Mouse (Mus musculus): ENCODE data around the gene Tfap4. TPM values are rescaled to one million over a fixed set of nuclear protein-coding genes. Genes with fewer than 3 reads are reported as not detected.
A peak's percentile ranks its signal among the peaks of the same experiment; 100 is the strongest.

Tfap4 gene
- polyA plus RNA-seq, 1 experiment from 2014 or later, result 13.2 TPM

- WGBS, result under 1% methylated on average over 43 of the region's 43 CpGs
- Histone ChIP-seq H3K4me3 (replicated peaks; ENCODE audit: low read length) (peak overlapping the region; percentile 70), H3K9ac (replicated peaks; ENCODE audit: low read depth, low read length) (peak overlapping the region; percentile 76), H3K4me1 (replicated peaks; ENCODE audit: control insufficient read depth, insufficient read depth, low read length) (peaks cover 20% of the 10 kb centered on the region), H3K9me3 (ENCODE audit: control insufficient read depth, low read length) (no peaks in the 10 kb centered on the region), H3K4me2 (ENCODE audit: low read length) (peak overlapping the region; percentile 90), H3K27me3 (replicated peaks; ENCODE audit: control insufficient read depth, insufficient read depth, low read length) (no peaks in the 10 kb centered on the region), H3K36me3 (ENCODE audit: control insufficient read depth, insufficient read depth) (no peaks in the 10 kb centered on the region), H3K27ac (ENCODE audit: low read length) (peak overlapping the region; percentile 93)
- peak; percentile 44 for ATAC-seq
These were observed 548 bp downstream of the Tfap4 start for GRCm38 (mm10) chr16:4558980-4559631.

GRCm38 (mm10) chr16:4558384-4558979, 1.2 kb downstream of the Tfap4 start:
- Histone ChIP-seq H3K9ac (replicated peaks; ENCODE audit: low read depth, low read length) (peak overlapping the region; percentile 76), H3K4me1 (replicated peaks; ENCODE audit: control insufficient read depth, insufficient read depth, low read length) (peaks cover 20% of the 10 kb centered on the region), H3K4me2 (ENCODE audit: low read length) (peak overlapping the region; percentile 90), H3K27me3 (replicated peaks; ENCODE audit: control insufficient read depth, insufficient read depth, low read length) (no peaks in the 10 kb centered on the region), H3K27ac (ENCODE audit: low read length) (peak overlapping the region; percentile 93), H3K4me3 (replicated peaks; ENCODE audit: low read length) (peak overlapping the region; percentile 70), H3K36me3 (ENCODE audit: control insufficient read depth, insufficient read depth) (no peaks in the 10 kb centered on the region), H3K9me3 (ENCODE audit: control insufficient read depth, low read length) (no peaks in the 10 kb centered on the region)
- ATAC-seq, result peak; percentile 95
- under 1% methylated on average over 38 of the region's 38 CpGs for WGBS

- Histone ChIP-seq H3K27ac (ENCODE audit: low read length) (peak overlapping the region; percentile 93), H3K27me3 (replicated peaks; ENCODE audit: control insufficient read depth, insufficient read depth, low read length) (no peaks in the 10 kb centered on the region), H3K4me1 (replicated peaks; ENCODE audit: control insufficient read depth, insufficient read depth, low read length) (peaks cover 20% of the 10 kb centered on the region), H3K4me2 (ENCODE audit: low read length) (peak overlapping the region; percentile 90), H3K4me3 (replicated peaks; ENCODE audit: low read length) (peak overlapping the region; percentile 70), H3K36me3 (ENCODE audit: control insufficient read depth, insufficient read depth) (no peaks in the 10 kb centered on the region), H3K9ac (replicated peaks; ENCODE audit: low read depth, low read length) (peak overlapping the region; percentile 76), H3K9me3 (ENCODE audit: control insufficient read depth, low read length) (no peaks in the 10 kb centered on the region)
- WGBS, result 0% methylated on average over 19 of the region's 19 CpGs
- ATAC-seq, result peak; percentile 62
These were observed 1.7 kb downstream of the Tfap4 start for GRCm38 (mm10) chr16:4557949-4558348.

GRCm38 (mm10) chr16:4557085-4557484, 2.6 kb downstream of the Tfap4 start:
- H3K9me3 ChIP-seq (ENCODE audit: control insufficient read depth, low read length), result no peaks in the 10 kb centered on the region
- no peaks in the 10 kb centered on the region for H3K27me3 ChIP-seq (replicated peaks; ENCODE audit: control insufficient read depth, insufficient read depth, low read length)
- ATAC-seq, result no peak
- peaks cover 20% of the 10 kb centered on the region for H3K4me1 ChIP-seq (replicated peaks; ENCODE audit: control insufficient read depth, insufficient read depth, low read length)
- peak overlapping the region; percentile 90 for H3K4me2 ChIP-seq (ENCODE audit: low read length)
- H3K36me3 ChIP-seq (ENCODE audit: control insufficient read depth, insufficient read depth), result no peaks in the 10 kb centered on the region
- H3K4me3 ChIP-seq (replicated peaks; ENCODE audit: low read length), result peak overlapping the region; percentile 70
- peak overlapping the region; percentile 76 for H3K9ac ChIP-seq (replicated peaks; ENCODE audit: low read depth, low read length)
- 89% methylated on average over 1 of the region's 1 CpGs for WGBS
- H3K27ac ChIP-seq (ENCODE audit: low read length), result no peak overlapping the region

GRCm38 (mm10) chr16:4555555-4555954, 4.1 kb downstream of the Tfap4 start:
- WGBS, result 97% methylated on average over 1 of the region's 1 CpGs
- no peak overlapping the region for H3K9ac ChIP-seq (replicated peaks; ENCODE audit: low read depth, low read length)
- H3K9me3 ChIP-seq (ENCODE audit: control insufficient read depth, low read length), result no peaks in the 10 kb centered on the region
- H3K4me3 ChIP-seq (replicated peaks; ENCODE audit: low read length), result no peak overlapping the region
- ATAC-seq, result no peak
- H3K36me3 ChIP-seq (ENCODE audit: control insufficient read depth, insufficient read depth), result no peaks in the 10 kb centered on the region
- peaks cover 22% of the 10 kb centered on the region for H3K4me1 ChIP-seq (replicated peaks; ENCODE audit: control insufficient read depth, insufficient read depth, low read length)
- no peaks in the 10 kb centered on the region for H3K27me3 ChIP-seq (replicated peaks; ENCODE audit: control insufficient read depth, insufficient read depth, low read length)
- no peak overlapping the region for H3K4me2 ChIP-seq (ENCODE audit: low read length)
- no peak overlapping the region for H3K27ac ChIP-seq (ENCODE audit: low read length)

GRCm38 (mm10) chr16:4552829-4553550, 6.7 kb downstream of the Tfap4 start:
- Histone ChIP-seq H3K4me2 (ENCODE audit: low read length) (no peak overlapping the region), H3K4me3 (replicated peaks; ENCODE audit: low read length) (no peak overlapping the region), H3K4me1 (replicated peaks; ENCODE audit: control insufficient read depth, insufficient read depth, low read length) (peaks cover 17% of the 10 kb centered on the region), H3K9ac (replicated peaks; ENCODE audit: low read depth, low read length) (no peak overlapping the region), H3K27me3 (replicated peaks; ENCODE audit: control insufficient read depth, insufficient read depth, low read length) (no peaks in the 10 kb centered on the region), H3K9me3 (ENCODE audit: control insufficient read depth, low read length) (no peaks in the 10 kb centered on the region), H3K27ac (ENCODE audit: low read length) (no peak overlapping the region), H3K36me3 (ENCODE audit: control insufficient read depth, insufficient read depth) (peaks cover 6% of the 10 kb centered on the region; the same call in 1 of the 2 replicates)
- no peak for ATAC-seq
- WGBS, result 61% methylated on average over 6 of the region's 6 CpGs

- no peak overlapping the region for H3K9ac ChIP-seq (replicated peaks; ENCODE audit: low read depth, low read length)
- H3K4me3 ChIP-seq (replicated peaks; ENCODE audit: low read length), result no peak overlapping the region
- H3K27ac ChIP-seq (ENCODE audit: low read length), result no peak overlapping the region
- no peak for ATAC-seq
- peaks cover 6% of the 10 kb centered on the region for H3K4me1 ChIP-seq (replicated peaks; ENCODE audit: control insufficient read depth, insufficient read depth, low read length)
- H3K9me3 ChIP-seq (ENCODE audit: control insufficient read depth, low read length), result no peaks in the 10 kb centered on the region
- H3K4me2 ChIP-seq (ENCODE audit: low read length), result no peak overlapping the region
- 92% methylated on average over 12 of the region's 12 CpGs for WGBS
- peaks cover 8% of the 10 kb centered on the region for H3K36me3 ChIP-seq (ENCODE audit: control insufficient read depth, insufficient read depth)
- no peaks in the 10 kb centered on the region for H3K27me3 ChIP-seq (replicated peaks; ENCODE audit: control insufficient read depth, insufficient read depth, low read length)
These were observed 7.8 kb downstream of the Tfap4 start for GRCm38 (mm10) chr16:4551885-4552284.

- H3K9me3 ChIP-seq (ENCODE audit: control insufficient read depth, low read length), result no peaks in the 10 kb centered on the region
- no peaks in the 10 kb centered on the region for H3K27me3 ChIP-seq (replicated peaks; ENCODE audit: control insufficient read depth, insufficient read depth, low read length)
- WGBS, result 40% methylated on average over 13 of the region's 13 CpGs
- H3K4me2 ChIP-seq (ENCODE audit: low read length), result no peak overlapping the region
- H3K4me3 ChIP-seq (replicated peaks; ENCODE audit: low read length), result no peak overlapping the region
- H3K36me3 ChIP-seq (ENCODE audit: control insufficient read depth, insufficient read depth), result peaks cover 11% of the 10 kb centered on the region
- H3K27ac ChIP-seq (ENCODE audit: low read length), result no peak overlapping the region
- H3K9ac ChIP-seq (replicated peaks; ENCODE audit: low read depth, low read length), result no peak overlapping the region
- ATAC-seq, result peak; percentile 55; the same call in 1 of the 2 replicates
- H3K4me1 ChIP-seq (replicated peaks; ENCODE audit: control insufficient read depth, insufficient read depth, low read length), result 0 out of 2 replicates have a peak, but pooled peaks cover 2% of the 10 kb centered on the region
These were observed 8.6 kb downstream of the Tfap4 start for GRCm38 (mm10) chr16:4551056-4551455.

GRCm38 (mm10) chr16:4548953-4549688, 10.5 kb downstream of the Tfap4 start:
- Histone ChIP-seq H3K4me1 (replicated peaks; ENCODE audit: control insufficient read depth, insufficient read depth, low read length) (0 out of 2 replicates have a peak, but pooled peaks cover 2% of the 10 kb centered on the region), H3K27me3 (replicated peaks; ENCODE audit: control insufficient read depth, insufficient read depth, low read length) (no peaks in the 10 kb centered on the region), H3K36me3 (ENCODE audit: control insufficient read depth, insufficient read depth) (peaks cover 17% of the 10 kb centered on the region), H3K9ac (replicated peaks; ENCODE audit: low read depth, low read length) (no peak overlapping the region), H3K27ac (ENCODE audit: low read length) (no peak overlapping the region), H3K4me2 (ENCODE audit: low read length) (no peak overlapping the region), H3K4me3 (replicated peaks; ENCODE audit: low read length) (no peak overlapping the region), H3K9me3 (ENCODE audit: control insufficient read depth, low read length) (no peaks in the 10 kb centered on the region)
- ATAC-seq, result no peak
- WGBS, result 96% methylated on average over 18 of the region's 18 CpGs
